Mouse (Mus musculus) kidney, adult 2 months (tissue): ENCODE measurements around the gene Mcat. TPM values are rescaled to one million over a fixed set of nuclear protein-coding genes. Genes with fewer than 3 reads are reported as not detected.

ENCODE experiments used
- DNase-seq: peaks from one replicate; pipeline ENCODE4 v3.0.0; 2021
- H3K27ac ChIP-seq: fragments of 200-500 bp; 2 replicates; pipeline ENCODE4 v1.5.1; 2012; ENCODE audit warnings: low read depth, low read length, control low read depth, inconsistent platforms; ENCODE audit not compliant: insufficient read depth
- H3K27me3 ChIP-seq: fragments of 200-500 bp; replicated peaks from 2 replicates; pipeline ENCODE4 v1.6.1; 2012; ENCODE audit warnings: mild to moderate bottlenecking, moderate library complexity, low read length, inconsistent platforms; ENCODE audit not compliant: control insufficient read depth, insufficient read depth
- H3K36me3 ChIP-seq: fragments of 200-500 bp; 2 replicates; pipeline ENCODE4 v1.6.1; 2012; ENCODE audit warnings: mild to moderate bottlenecking, moderate library complexity, low read length, inconsistent platforms; ENCODE audit not compliant: control insufficient read depth, insufficient read depth
- H3K4me1 ChIP-seq: fragments of 200-500 bp; 2 replicates; pipeline ENCODE4 v1.6.1; 2011; ENCODE audit warnings: low read length; ENCODE audit not compliant: control insufficient read depth, insufficient read depth
- H3K4me3 ChIP-seq: fragments of 200-500 bp; 2 replicates; pipeline ENCODE4 v1.5.1; 2011; ENCODE audit warnings: mild to moderate bottlenecking, low read depth, low read length, control low read depth; ENCODE audit not compliant: insufficient read depth
- CTCF ChIP-seq: fragments of 200-500 bp; conservative IDR thresholded peaks from 2 replicates; pipeline ENCODE4 v1.5.1; 2011; ENCODE audit warnings: low read depth, mild to moderate bottlenecking, control low read depth, low read length, moderate library complexity, mixed read lengths; ENCODE audit not compliant: insufficient read depth, insufficient read length
- POLR2A ChIP-seq: fragments of 200-500 bp; IDR thresholded peaks from one replicate; pipeline ENCODE4 v1.6.1; 2011; ENCODE audit warnings: low read depth, low read length, control low read depth
- WGBS: fragments of 180-500 bp; shearing (Covaris S2); methylation state at CpG from one replicate; pipeline ENCODE4 v1.1.7; 2018; 5-methylcytosine and 5-hydroxymethylcytosine counted together
- polyA plus RNA-seq: library from polyadenylated mRNA; depleted of rRNA; stranded (reverse); fragments of >200 nt; gene quantifications from 2 replicates; pipeline ENCODE4 v1.2.3, GENCODE M21; 2012

Gene Mcat
- polyA plus RNA-seq, 1 experiment = 31.8 TPM

GRCm38 (mm10) chr15:83574731-83575351 is 11.3 kb upstream of the Mcat start:
- 67% methylated on average over 6 of the region's 6 CpGs for WGBS
- no peak overlapping the region for H3K4me3 ChIP-seq
- TF ChIP-seq CTCF = no peak
- TF ChIP-seq POLR2A = no peak
- H3K4me1 ChIP-seq = 0 out of 2 replicates have a peak, but pooled peaks cover 3% of the 10 kb centered on the region
- no peak for DNase-seq
- H3K27me3 ChIP-seq = no peaks in the 10 kb centered on the region
- no peaks in the 10 kb centered on the region for H3K36me3 ChIP-seq
- H3K27ac ChIP-seq = no peak overlapping the region

GRCm38 (mm10) chr15:83573606-83574005 is 10.0 kb upstream of the Mcat start:
- no peak for DNase-seq
- Histone ChIP-seq H3K4me3 (no peak overlapping the region), H3K27ac (no peak overlapping the region), H3K4me1 (0 out of 2 replicates have a peak, but pooled peaks cover 3% of the 10 kb centered on the region), H3K27me3 (no peaks in the 10 kb centered on the region), H3K36me3 (no peaks in the 10 kb centered on the region)
- 97% methylated on average over 12 of the region's 12 CpGs for WGBS
- TF ChIP-seq POLR2A (no peak), CTCF (no peak)

GRCm38 (mm10) chr15:83572132-83572531 is 8.5 kb upstream of the Mcat start:
- TF ChIP-seq POLR2A = no peak
- no peak for TF ChIP-seq CTCF
- Histone ChIP-seq H3K4me3 (no peak overlapping the region), H3K4me1 (0 out of 2 replicates have a peak, but pooled peaks cover 3% of the 10 kb centered on the region), H3K36me3 (no peaks in the 10 kb centered on the region), H3K27me3 (no peaks in the 10 kb centered on the region), H3K27ac (no peak overlapping the region)
- no peak for DNase-seq
- WGBS = 86% methylated on average over 4 of the region's 4 CpGs

- no peak overlapping the region for H3K4me3 ChIP-seq
- no peaks in the 10 kb centered on the region for H3K36me3 ChIP-seq
- peak; percentile 90 for DNase-seq
- no peak for TF ChIP-seq CTCF
- no peak for TF ChIP-seq POLR2A
- no peak overlapping the region for H3K27ac ChIP-seq
- H3K4me1 ChIP-seq = 0 out of 2 replicates have a peak, but pooled peaks cover 3% of the 10 kb centered on the region
- 48% methylated on average over 5 of the region's 5 CpGs for WGBS
- H3K27me3 ChIP-seq = no peaks in the 10 kb centered on the region
Measured at GRCm38 (mm10) chr15:83571636-83572035, 8.0 kb upstream of the Mcat start.

GRCm38 (mm10) chr15:83570641-83571040 is 7.1 kb upstream of the Mcat start:
- TF ChIP-seq CTCF (peak; percentile 42), POLR2A (no peak)
- no peak overlapping the region for H3K4me3 ChIP-seq
- no peaks in the 10 kb centered on the region for H3K27me3 ChIP-seq
- 0 out of 2 replicates have a peak, but pooled peaks cover 3% of the 10 kb centered on the region for H3K4me1 ChIP-seq
- 68% methylated on average over 2 of the region's 2 CpGs for WGBS
- no peaks in the 10 kb centered on the region for H3K36me3 ChIP-seq
- no peak overlapping the region for H3K27ac ChIP-seq
- DNase-seq = no peak

GRCm38 (mm10) chr15:83569682-83570081 is 6.1 kb upstream of the Mcat start:
- WGBS = 73% methylated on average over 11 of the region's 11 CpGs
- no peak for TF ChIP-seq CTCF
- no peak for TF ChIP-seq POLR2A
- DNase-seq = no peak

GRCm38 (mm10) chr15:83568544-83568943 is 5.0 kb upstream of the Mcat start:
- Histone ChIP-seq H3K36me3 (no peaks in the 10 kb centered on the region), H3K4me3 (no peak overlapping the region), H3K27me3 (no peaks in the 10 kb centered on the region), H3K27ac (no peak overlapping the region), H3K4me1 (peaks cover 7% of the 10 kb centered on the region; the same call in 1 of the 2 replicates)
- TF ChIP-seq POLR2A (no peak), CTCF (no peak)
- 92% methylated on average over 5 of the region's 5 CpGs for WGBS
- no peak for DNase-seq

More at GRCm38 (mm10) chr15:83569682-83570081, 6.1 kb upstream of the Mcat start:
- Histone ChIP-seq H3K4me1 (0 out of 2 replicates have a peak, but pooled peaks cover 3% of the 10 kb centered on the region), H3K36me3 (no peaks in the 10 kb centered on the region), H3K4me3 (no peak overlapping the region), H3K27ac (no peak overlapping the region), H3K27me3 (no peaks in the 10 kb centered on the region)

GRCm38 (mm10) chr15:83567728-83568127 is 4.1 kb upstream of the Mcat start:
- 88% methylated on average over 3 of the region's 3 CpGs for WGBS
- no peak for TF ChIP-seq POLR2A
- no peak for TF ChIP-seq CTCF

More at GRCm38 (mm10) chr15:83567728-83568127, 4.1 kb upstream of the Mcat start:
- no peaks in the 10 kb centered on the region for H3K36me3 ChIP-seq
- H3K27me3 ChIP-seq = no peaks in the 10 kb centered on the region
- DNase-seq = no peak
- peaks cover 8% of the 10 kb centered on the region for H3K4me1 ChIP-seq
- H3K27ac ChIP-seq = no peak overlapping the region
- no peak overlapping the region for H3K4me3 ChIP-seq
